Mouse (Mus musculus) liver (tissue): ENCODE results near the gene Rpl21.

Source experiments
- DNase-seq: peaks from one replicate; pipeline ENCODE4 v3.0.0-alpha.2; 2020; ENCODE audit warnings: mixed read lengths

Gene Rpl21

GRCm38 (mm10) chr5:146834959-146835358 is 2.3 kb downstream of the Rpl21 start:
- no peak for DNase-seq

- no peak for DNase-seq
These were observed 5.5 kb downstream of the Rpl21 start for GRCm38 (mm10) chr5:146837967-146838720.

- no peak for DNase-seq
These were observed 6.4 kb downstream of the Rpl21 start for GRCm38 (mm10) chr5:146838836-146839648.

GRCm38 (mm10) chr5:146839760-146840159 is 7.1 kb downstream of the Rpl21 start:
- no peak for DNase-seq

- no peak for DNase-seq
These were observed 7.7 kb downstream of the Rpl21 start for GRCm38 (mm10) chr5:146840422-146840821.

- DNase-seq, result no peak
These were observed 8.6 kb downstream of the Rpl21 start for GRCm38 (mm10) chr5:146841301-146841700.

GRCm38 (mm10) chr5:146841996-146842395 is 9.3 kb downstream of the Rpl21 start:
- DNase-seq, result no peak

- no peak for DNase-seq
These were observed 11.7 kb downstream of the Rpl21 start for GRCm38 (mm10) chr5:146844301-146844941.

GRCm38 (mm10) chr5:146844945-146845365 is 12.3 kb downstream of the Rpl21 start, which contains the start of gene Rasl11a:
TSS of gene Rasl11a (plus strand) at chr5:146845071.
- DNase-seq, result peak; percentile 83

GRCm38 (mm10) chr5:146846489-146846888 is 13.8 kb downstream of the Rpl21 start:
- DNase-seq, result no peak

GRCm38 (mm10) chr5:146848936-146849582 is 16.4 kb downstream of the Rpl21 start:
- DNase-seq, result no peak

GRCm38 (mm10) chr5:146856106-146856505 is 23.4 kb downstream of the Rpl21 start:
- DNase-seq, result no peak

GRCm38 (mm10) chr5:146857620-146858019 is 24.9 kb downstream of the Rpl21 start:
- DNase-seq, result no peak

- DNase-seq, result no peak
These were observed 26.1 kb downstream of the Rpl21 start for GRCm38 (mm10) chr5:146858772-146859171.

GRCm38 (mm10) chr5:146859246-146859645 is 26.6 kb downstream of the Rpl21 start:
- no peak for DNase-seq

- peak; percentile 19 for DNase-seq
These were observed 27.7 kb downstream of the Rpl21 start for GRCm38 (mm10) chr5:146860222-146860998.

- no peak for DNase-seq
These were observed 28.9 kb downstream of the Rpl21 start for GRCm38 (mm10) chr5:146861588-146861987.

- no peak for DNase-seq
These were observed 32.8 kb downstream of the Rpl21 start for GRCm38 (mm10) chr5:146865511-146865910.

GRCm38 (mm10) chr5:146866277-146866676 is 33.6 kb downstream of the Rpl21 start:
- peak; percentile 53 for DNase-seq

GRCm38 (mm10) chr5:146867246-146867945 is 34.7 kb downstream of the Rpl21 start:
- peak; percentile 75 for DNase-seq

GRCm38 (mm10) chr5:146867946-146868314 is 35.2 kb downstream of the Rpl21 start:
- DNase-seq, result no peak
